Mouse (Mus musculus) limb, embryonic 10.5 days (tissue): ENCODE data around the gene 4930558K02Rik. TPM values are rescaled to one million over a fixed set of nuclear protein-coding genes. Genes with fewer than 3 reads are reported as not detected.

Experiments used
- DNase-seq: peaks from one replicate; pipeline ENCODE4 v3.0.0-alpha.2; 2017; ENCODE audit warnings: low spot score
- H3K27ac ChIP-seq: fragments of 300-500 bp; sonication (generic); 2 replicates; pipeline ENCODE4 v1.5.1; 2016; ENCODE audit warnings: mild to moderate bottlenecking
- H3K27me3 ChIP-seq: fragments of 300-500 bp; sonication (generic); 2 replicates; pipeline ENCODE4 v1.6.1; 2016; ENCODE audit warnings: low read depth, mild to moderate bottlenecking; ENCODE audit not compliant: poor library complexity, severe bottlenecking
- H3K36me3 ChIP-seq: fragments of 300-500 bp; sonication (generic); 2 replicates; pipeline ENCODE4 v1.6.1; 2016; ENCODE audit warnings: mild to moderate bottlenecking, moderate library complexity
- H3K4me1 ChIP-seq: fragments of 300-500 bp; sonication (generic); 2 replicates; pipeline ENCODE4 v1.6.1; 2016
- H3K4me3 ChIP-seq: fragments of 300-500 bp; sonication (generic); 2 replicates; pipeline ENCODE4 v1.5.1; 2016; ENCODE audit warnings: mild to moderate bottlenecking, moderate library complexity
- H3K9me3 ChIP-seq: fragments of 300-500 bp; sonication (generic); replicated peaks from 2 replicates; pipeline ENCODE4 v1.6.1; 2016; ENCODE audit warnings: mild to moderate bottlenecking
- WGBS: fragments of 180-500 bp; shearing (Covaris S2); methylation state at CpG from one replicate; pipeline ENCODE4 v1.1.7; 2016; 5-methylcytosine and 5-hydroxymethylcytosine counted together
- polyA plus RNA-seq: library from polyadenylated mRNA; unstranded; fragments of >200 nt; fragmentation: Nextera tagmentation; extraction: Ambion mirVana; gene quantifications from 2 replicates; pipeline ENCODE4 v1.2.1, GENCODE M21; 2016

Gene 4930558K02Rik
- polyA plus RNA-seq, 1 experiment from 2014 or later = not detected

DNA sequence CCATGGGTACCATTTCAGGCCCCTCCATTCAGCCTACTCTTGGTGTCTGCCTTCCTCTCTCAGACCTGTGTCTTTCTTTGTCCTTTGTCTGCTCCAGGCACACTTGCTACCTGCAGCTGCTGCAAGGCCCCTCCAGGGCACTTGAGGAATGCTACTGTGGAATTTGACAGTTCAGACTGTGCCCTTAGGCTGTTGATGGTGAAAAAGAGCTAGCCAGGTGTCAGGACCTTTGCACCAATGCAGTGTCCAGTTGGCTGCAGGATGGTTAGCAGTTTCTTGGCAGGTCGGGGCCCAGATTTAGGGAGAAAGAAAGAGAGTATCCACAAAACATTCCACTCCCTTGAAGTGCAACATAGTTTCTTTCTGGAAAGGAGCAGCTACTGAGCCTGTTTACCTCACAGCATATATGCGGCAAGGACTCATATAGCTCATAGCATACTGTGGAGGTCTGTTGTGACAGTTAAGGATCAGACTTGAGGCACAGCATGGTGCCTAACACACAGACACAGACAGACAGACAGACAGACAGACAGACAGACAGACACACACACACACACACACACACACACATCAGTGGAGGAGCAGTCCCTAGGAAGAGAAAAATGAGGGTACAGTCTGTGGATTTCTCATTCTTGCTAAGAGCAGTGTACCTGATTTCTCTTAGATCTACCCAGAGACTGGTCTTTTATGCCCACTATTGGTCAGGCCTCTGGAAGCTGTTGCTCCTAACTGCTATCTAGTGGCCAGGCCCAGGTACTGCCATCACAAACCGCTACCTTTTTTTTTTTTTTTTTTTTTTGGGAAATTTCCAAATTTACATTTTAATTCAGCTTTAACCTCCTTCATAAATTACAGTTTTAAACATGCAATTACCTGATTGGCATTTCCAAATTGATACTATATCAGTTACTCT, 16.7 kb downstream of the 4930558K02Rik start:
- H3K9me3 ChIP-seq = no peaks in the 10 kb centered on the region
- H3K4me3 ChIP-seq = no peak overlapping the region
- DNase-seq = no peak
- H3K4me1 ChIP-seq = peaks cover 10% of the 10 kb centered on the region
- WGBS = 49% methylated on average over 3 of the region's 3 CpGs
- H3K27me3 ChIP-seq = no peaks in the 10 kb centered on the region
- no peaks in the 10 kb centered on the region for H3K36me3 ChIP-seq
- H3K27ac ChIP-seq = peak overlapping the region; percentile 73

DNA sequence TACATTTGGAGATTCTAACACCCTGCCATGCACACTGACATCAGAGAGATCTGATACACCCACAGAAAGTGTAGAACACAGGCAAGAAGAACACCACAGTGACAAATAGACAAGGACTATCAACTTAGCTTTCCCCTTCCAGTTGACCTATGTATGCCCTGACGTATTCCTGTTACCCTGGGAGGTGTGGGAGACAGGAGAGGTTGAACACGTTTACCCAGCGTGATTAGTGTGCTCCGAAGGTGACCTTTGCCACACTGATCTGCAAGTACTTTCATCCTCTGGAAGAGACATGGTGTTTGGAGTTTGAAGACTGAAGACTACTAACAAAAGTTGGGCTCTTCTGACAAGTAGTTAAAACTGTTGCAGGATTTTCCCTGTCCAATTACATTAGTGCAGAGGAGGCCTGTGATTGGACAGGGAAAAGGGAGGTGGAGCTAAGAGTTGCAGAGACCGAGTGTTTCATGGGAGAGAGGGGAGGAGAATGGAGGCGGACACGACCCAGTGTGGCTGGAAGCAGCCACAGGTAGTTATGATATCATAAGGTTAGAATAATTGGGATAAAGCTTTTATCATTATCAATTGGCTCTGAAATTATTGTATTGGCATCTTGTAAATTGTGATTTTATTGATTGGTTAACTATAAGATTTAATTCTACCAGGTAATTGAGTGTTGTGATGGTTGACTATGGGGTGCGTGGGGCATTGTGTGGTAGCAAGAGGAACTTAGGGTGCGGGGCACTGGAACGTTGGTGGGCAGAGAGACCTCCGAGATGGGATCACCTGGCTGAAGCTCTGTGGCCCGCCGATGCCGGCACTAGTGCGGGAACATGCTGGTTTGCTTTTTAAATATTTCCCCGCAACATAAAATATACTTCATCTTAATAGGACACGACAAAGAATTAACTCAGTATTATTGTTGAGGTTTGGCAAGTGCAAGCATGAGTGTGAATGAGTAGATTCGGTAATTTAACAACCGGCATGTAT, 21.2 kb downstream of the 4930558K02Rik start:
- no peak overlapping the region for H3K27ac ChIP-seq
- 75% methylated on average over 19 of the region's 19 CpGs for WGBS
- no peak overlapping the region for H3K4me3 ChIP-seq
- no peaks in the 10 kb centered on the region for H3K9me3 ChIP-seq
- no peaks in the 10 kb centered on the region for H3K36me3 ChIP-seq
- peaks cover 10% of the 10 kb centered on the region for H3K4me1 ChIP-seq
- DNase-seq = no peak
- no peaks in the 10 kb centered on the region for H3K27me3 ChIP-seq

DNA sequence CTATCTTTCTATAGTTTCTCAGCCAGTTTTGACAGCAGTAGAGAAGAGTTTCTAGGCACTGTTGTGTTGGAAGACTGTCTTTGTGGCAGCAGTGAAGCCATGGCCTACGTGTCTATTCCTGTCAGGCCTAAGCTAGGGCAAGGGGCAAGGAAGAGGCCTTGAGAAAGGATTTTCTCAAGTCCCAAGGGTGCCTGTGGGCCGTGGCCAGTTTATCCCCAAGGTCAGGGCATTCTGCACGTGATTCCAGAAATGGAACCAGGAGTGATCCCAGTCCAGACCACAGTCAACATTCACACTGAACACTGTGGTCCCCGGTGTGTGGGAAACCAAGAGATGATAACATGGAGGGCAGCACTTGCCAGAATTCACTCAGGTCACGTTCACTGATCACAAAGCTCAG, 23.6 kb downstream of the 4930558K02Rik start:
- no peak for DNase-seq
- WGBS = 74% methylated on average over 5 of the region's 5 CpGs
- Histone ChIP-seq H3K27me3 (no peaks in the 10 kb centered on the region), H3K27ac (no peak overlapping the region), H3K4me1 (no peaks in the 10 kb centered on the region), H3K9me3 (no peaks in the 10 kb centered on the region), H3K36me3 (no peaks in the 10 kb centered on the region), H3K4me3 (no peak overlapping the region)

GRCm38 (mm10) chr1:161952599-161952998, 26.8 kb downstream of the 4930558K02Rik start:
- H3K9me3 ChIP-seq = no peaks in the 10 kb centered on the region

GRCm38 (mm10) chr1:161951009-161951779, 28.2 kb downstream of the 4930558K02Rik start:
- 87% methylated on average over 5 of the region's 5 CpGs for WGBS
- H3K27ac ChIP-seq = no peak overlapping the region
- H3K27me3 ChIP-seq = no peaks in the 10 kb centered on the region
- H3K4me3 ChIP-seq = no peak overlapping the region
- H3K36me3 ChIP-seq = no peaks in the 10 kb centered on the region
- no peaks in the 10 kb centered on the region for H3K9me3 ChIP-seq
- no peaks in the 10 kb centered on the region for H3K4me1 ChIP-seq
- DNase-seq = no peak

More at GRCm38 (mm10) chr1:161952599-161952998, 26.8 kb downstream of the 4930558K02Rik start:
- no peaks in the 10 kb centered on the region for H3K27me3 ChIP-seq
- H3K36me3 ChIP-seq = no peaks in the 10 kb centered on the region
- 37% methylated on average over 1 of the region's 1 CpGs for WGBS
- H3K4me3 ChIP-seq = no peak overlapping the region
- H3K4me1 ChIP-seq = no peaks in the 10 kb centered on the region
- H3K27ac ChIP-seq = no peak overlapping the region
- DNase-seq = no peak

GRCm38 (mm10) chr1:161942082-161942481, 37.4 kb downstream of the 4930558K02Rik start:
- no peaks in the 10 kb centered on the region for H3K9me3 ChIP-seq
- 79% methylated on average over 2 of the region's 2 CpGs for WGBS
- no peaks in the 10 kb centered on the region for H3K36me3 ChIP-seq
- H3K27me3 ChIP-seq = no peaks in the 10 kb centered on the region
- no peaks in the 10 kb centered on the region for H3K4me1 ChIP-seq
- no peak for DNase-seq
- H3K27ac ChIP-seq = no peak overlapping the region
- H3K4me3 ChIP-seq = no peak overlapping the region

GRCm38 (mm10) chr1:161932286-161932685, 47.1 kb downstream of the 4930558K02Rik start:
- Histone ChIP-seq H3K27ac (no peak overlapping the region), H3K36me3 (no peaks in the 10 kb centered on the region), H3K4me3 (no peak overlapping the region), H3K27me3 (no peaks in the 10 kb centered on the region), H3K4me1 (no peaks in the 10 kb centered on the region; the same call in 1 of the 2 replicates), H3K9me3 (no peaks in the 10 kb centered on the region)
- 86% methylated on average over 4 of the region's 4 CpGs for WGBS
- DNase-seq = no peak

- no peaks in the 10 kb centered on the region; the same call in 1 of the 2 replicates for H3K4me1 ChIP-seq
- no peak overlapping the region for H3K27ac ChIP-seq
- H3K4me3 ChIP-seq = no peak overlapping the region
- WGBS = 92% methylated on average over 10 of the region's 10 CpGs
- DNase-seq = no peak
- H3K36me3 ChIP-seq = no peaks in the 10 kb centered on the region
- no peaks in the 10 kb centered on the region for H3K9me3 ChIP-seq
- H3K27me3 ChIP-seq = no peaks in the 10 kb centered on the region
These were observed 47.6 kb downstream of the 4930558K02Rik start for GRCm38 (mm10) chr1:161931817-161932216.

DNA sequence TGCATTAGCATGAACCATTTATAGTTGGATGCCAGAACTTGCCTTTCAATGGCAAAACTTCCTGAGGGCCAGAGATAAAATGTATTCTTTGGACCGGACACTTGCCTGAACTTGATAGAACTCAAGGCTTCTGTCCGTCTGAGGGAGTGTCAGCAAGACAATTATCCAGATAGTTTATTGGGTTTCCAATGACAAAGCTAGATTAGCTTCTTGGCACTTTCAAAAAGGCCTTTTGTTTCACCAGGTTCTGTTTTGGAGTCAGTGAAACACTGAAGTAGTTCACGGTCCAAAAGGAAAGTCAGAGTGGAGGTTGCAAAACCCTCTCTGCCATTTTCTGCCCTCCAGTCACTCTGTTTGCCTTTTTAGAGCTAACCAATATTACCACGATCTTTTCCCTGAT, 48.1 kb downstream of the 4930558K02Rik start:
- Histone ChIP-seq H3K4me3 (no peak overlapping the region), H3K4me1 (no peaks in the 10 kb centered on the region; the same call in 1 of the 2 replicates), H3K27me3 (no peaks in the 10 kb centered on the region), H3K27ac (no peak overlapping the region), H3K9me3 (no peaks in the 10 kb centered on the region), H3K36me3 (no peaks in the 10 kb centered on the region)
- no peak for DNase-seq
- 81% methylated on average over 4 of the region's 4 CpGs for WGBS

DNA sequence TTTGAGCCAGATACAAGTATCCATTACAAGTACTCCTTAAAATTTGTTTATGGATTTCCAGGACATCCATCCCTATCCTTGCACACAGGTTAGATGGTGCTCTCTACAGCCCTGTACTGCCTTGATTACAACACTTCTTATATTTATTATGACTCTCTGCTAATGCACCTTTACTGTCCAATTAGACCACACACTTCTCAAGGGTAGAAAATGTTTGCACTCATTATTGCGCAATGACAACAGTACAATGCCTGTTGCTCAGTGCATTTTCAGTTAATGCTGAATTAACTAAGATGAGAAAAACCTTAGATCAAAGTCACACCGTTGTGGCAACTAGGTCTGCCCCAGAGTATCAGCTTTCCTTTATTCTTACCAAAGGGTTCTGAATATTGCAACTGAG, 51.5 kb downstream of the 4930558K02Rik start:
- H3K27me3 ChIP-seq = no peaks in the 10 kb centered on the region
- H3K4me3 ChIP-seq = no peak overlapping the region
- H3K27ac ChIP-seq = no peak overlapping the region
- 87% methylated on average over 2 of the region's 2 CpGs for WGBS
- no peaks in the 10 kb centered on the region for H3K36me3 ChIP-seq
- no peaks in the 10 kb centered on the region; the same call in 1 of the 2 replicates for H3K4me1 ChIP-seq
- H3K9me3 ChIP-seq = no peaks in the 10 kb centered on the region
- no peak for DNase-seq

- Histone ChIP-seq H3K4me1 (no peaks in the 10 kb centered on the region; the same call in 1 of the 2 replicates), H3K36me3 (no peaks in the 10 kb centered on the region), H3K27me3 (no peaks in the 10 kb centered on the region), H3K4me3 (no peak overlapping the region), H3K9me3 (no peaks in the 10 kb centered on the region), H3K27ac (no peak overlapping the region)
- DNase-seq = no peak
- WGBS = 90% methylated on average over 13 of the region's 13 CpGs
These were observed 54.1 kb downstream of the 4930558K02Rik start for GRCm38 (mm10) chr1:161925281-161925805.

DNA sequence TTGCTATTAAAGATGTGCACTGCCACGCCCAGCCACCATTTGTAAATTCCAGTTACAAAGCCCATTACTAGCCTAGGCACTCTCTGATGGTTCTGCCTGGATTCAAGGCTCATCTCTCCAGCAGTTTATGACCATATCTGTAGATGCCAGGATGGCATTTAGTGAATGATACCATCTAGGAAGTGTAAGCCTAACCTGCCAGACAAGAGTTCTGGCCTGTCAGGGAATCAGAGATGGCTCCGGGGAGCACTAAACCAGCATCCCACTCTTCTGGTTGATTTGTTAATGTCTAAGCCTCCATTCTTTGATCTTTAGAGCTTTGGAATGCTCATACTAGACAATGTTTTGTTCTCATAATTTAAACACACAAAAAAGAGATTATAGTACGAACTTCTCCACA, 55.1 kb downstream of the 4930558K02Rik start:
- WGBS = 77% methylated on average over 3 of the region's 3 CpGs
- H3K27ac ChIP-seq = no peak overlapping the region
- H3K4me3 ChIP-seq = no peak overlapping the region
- no peaks in the 10 kb centered on the region for H3K36me3 ChIP-seq
- no peaks in the 10 kb centered on the region for H3K27me3 ChIP-seq
- H3K9me3 ChIP-seq = no peaks in the 10 kb centered on the region
- DNase-seq = no peak
- no peaks in the 10 kb centered on the region; the same call in 1 of the 2 replicates for H3K4me1 ChIP-seq
